Mouse (Mus musculus): ENCODE measurements around the gene Sox1. TPM values are rescaled to one million over a fixed set of nuclear protein-coding genes. Genes with fewer than 3 reads are reported as not detected.

Gene Sox1
- polyA plus RNA-seq, 1 experiment from 2014 or later = 0.51 TPM

- no peak overlapping the region for H3K9ac ChIP-seq
- 1% methylated on average over 26 of the region's 26 CpGs for WGBS
Measured at GRCm38 (mm10) chr8:12445926-12446680, 51.0 kb downstream of the Sox1 start.

More at GRCm38 (mm10) chr8:12445926-12446680, 51.0 kb downstream of the Sox1 start:
- no peak for ATAC-seq (ENCODE audit: insufficient number of reproducible peaks, insufficient read depth, low FRiP score, low TSS enrichment)
- Histone ChIP-seq H3K9me3 (no peaks in the 10 kb centered on the region), H3K27ac (no peak overlapping the region), H3K4me3 (no peak overlapping the region), H3K4me2 (replicated peaks) (peak overlapping the region; percentile 21; the same call in 1 of the 2 replicates), H3K36me3 (no peaks in the 10 kb centered on the region), H3K4me1 (peaks cover 7% of the 10 kb centered on the region; the same call in 1 of the 2 replicates), H3K27me3 (peaks cover 47% of the 10 kb centered on the region)

Small RNAs within 50 kb of the gene (microRNA-seq; reads per million reads assigned to microRNA genes)
- not detected for gene Gm25239

Other genes starting within 250 kb of the Sox1 start
- gene A230072I06Rik, start 116.5 kb upstream of the Sox1 start, polyA plus RNA-seq (2016; fragmentation: Nextera tagmentation; extraction: Ambion mirVana) = not detected in 2 replicates
- gene Spaca7, start 177.7 kb downstream of the Sox1 start, polyA plus RNA-seq (2016; fragmentation: Nextera tagmentation; extraction: Ambion mirVana) = not detected in 2 replicates